Mouse (Mus musculus): Measurements from ENCODE around the gene Gkn2.
A peak's percentile ranks its signal among the peaks of the same experiment; 100 is the strongest.

Gkn2 gene

GRCm38 (mm10) chr6:87373057-87373456, at the start of gene Gkn2:
Gene Gkn2, plus strand, starts transcription at chr6:87373357.
- no peak for DNase-seq

- DNase-seq = peak; percentile 72 to 81
Observed at GRCm38 (mm10) chr6:87323381-87323780, 49.8 kb upstream of the Gkn2 start.

- DNase-seq = no peak
Observed at GRCm38 (mm10) chr6:87326932-87327331, 46.2 kb upstream of the Gkn2 start.

DNA sequence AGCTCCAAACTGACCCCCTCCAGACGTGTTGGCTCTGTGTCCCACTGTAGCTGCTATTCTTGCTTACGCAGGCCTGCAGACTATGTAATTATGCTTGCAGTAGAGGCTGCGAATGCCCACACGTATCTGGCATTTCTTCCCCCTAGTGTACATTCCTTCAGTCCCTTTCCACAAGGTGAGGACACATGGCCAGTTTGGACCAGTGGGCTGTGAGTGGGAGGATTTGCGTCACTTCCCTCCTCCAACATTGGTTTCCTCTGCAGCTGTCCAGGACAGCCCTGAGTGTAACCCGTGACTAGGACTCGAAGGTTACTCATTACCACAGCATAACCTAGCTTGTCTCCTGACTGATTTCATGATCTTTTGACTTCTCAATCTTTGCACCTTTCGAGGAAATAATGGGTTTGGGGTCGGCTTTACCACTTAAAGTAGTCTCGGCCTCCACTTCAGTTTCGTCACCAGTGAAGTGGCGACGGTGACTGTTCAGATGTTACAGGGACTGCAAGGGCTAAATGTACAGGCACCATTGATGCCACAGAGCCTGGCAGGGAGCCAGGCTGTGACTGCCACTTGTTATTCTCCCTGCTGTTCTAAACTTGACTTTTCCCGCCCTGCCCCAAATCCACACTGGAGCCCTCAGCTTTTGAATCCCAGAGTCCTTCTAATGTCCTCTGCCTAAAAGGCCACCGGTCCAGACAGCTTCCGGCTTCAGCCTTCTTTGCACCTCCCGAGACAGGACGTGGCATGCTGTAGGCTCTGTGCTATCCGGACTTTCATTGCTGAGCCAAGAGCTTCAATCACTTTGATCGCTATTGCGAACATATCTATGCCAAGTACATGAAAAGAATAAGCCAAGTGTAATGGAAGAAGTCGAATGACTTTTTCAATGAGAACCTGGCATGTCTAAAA, 44.6 kb upstream of the Gkn2 start:
- DNase-seq = peak in 1 of 2 experiments; percentile 27

DNA sequence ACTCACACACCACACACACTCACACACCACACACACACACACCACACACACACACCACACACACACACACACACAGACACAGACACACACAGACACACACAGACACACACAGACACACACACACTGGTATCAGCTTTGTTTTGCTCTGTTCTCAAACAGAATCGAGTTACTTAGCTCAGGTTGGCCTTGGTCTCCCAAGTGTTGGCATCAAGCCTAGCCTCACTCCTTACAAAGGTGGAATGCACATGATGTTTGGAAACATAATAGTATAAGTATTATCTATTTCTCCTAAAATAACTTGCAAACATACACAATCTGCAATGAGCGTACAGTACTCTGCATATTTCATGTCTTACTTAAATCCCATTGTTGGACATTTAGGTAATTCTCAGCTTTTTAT, 40.8 kb upstream of the Gkn2 start:
- no peak for DNase-seq

DNA sequence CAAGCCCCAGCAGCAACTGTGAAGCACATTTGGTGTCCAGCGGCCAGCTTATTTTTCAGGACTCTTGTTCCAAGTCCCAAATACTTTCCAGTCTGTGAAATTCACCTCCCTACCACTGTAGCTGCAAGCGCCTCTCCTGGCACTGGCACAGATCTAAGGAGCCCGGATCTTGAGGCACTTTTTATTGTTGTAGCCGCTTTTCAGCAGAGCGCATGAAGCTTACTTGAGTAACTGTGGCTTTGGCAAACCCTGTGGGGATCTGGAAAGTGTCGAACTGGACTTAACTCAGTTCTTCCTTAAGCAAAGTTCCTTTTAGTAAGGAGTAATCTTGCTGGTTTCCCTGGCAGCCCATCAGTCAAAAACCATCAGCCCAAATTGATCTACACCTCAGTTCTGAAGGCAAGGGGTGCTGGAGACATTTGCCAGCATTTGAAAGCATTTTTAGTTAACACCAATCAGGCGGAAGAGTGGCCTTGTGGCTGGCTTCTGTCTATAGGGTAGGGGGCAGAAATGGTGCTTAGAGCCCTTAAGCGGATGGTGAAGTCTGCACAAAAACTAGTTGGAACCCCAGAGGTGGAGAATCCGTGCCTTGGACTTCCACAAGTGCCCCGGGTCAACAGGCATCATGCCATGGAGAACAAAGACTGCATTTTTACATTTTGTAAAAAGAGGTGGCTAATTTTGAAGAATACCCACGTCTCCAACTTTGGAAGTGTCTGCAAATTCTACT, 38.6 kb upstream of the Gkn2 start:
- peak; percentile 47 to 60 for DNase-seq

DNA sequence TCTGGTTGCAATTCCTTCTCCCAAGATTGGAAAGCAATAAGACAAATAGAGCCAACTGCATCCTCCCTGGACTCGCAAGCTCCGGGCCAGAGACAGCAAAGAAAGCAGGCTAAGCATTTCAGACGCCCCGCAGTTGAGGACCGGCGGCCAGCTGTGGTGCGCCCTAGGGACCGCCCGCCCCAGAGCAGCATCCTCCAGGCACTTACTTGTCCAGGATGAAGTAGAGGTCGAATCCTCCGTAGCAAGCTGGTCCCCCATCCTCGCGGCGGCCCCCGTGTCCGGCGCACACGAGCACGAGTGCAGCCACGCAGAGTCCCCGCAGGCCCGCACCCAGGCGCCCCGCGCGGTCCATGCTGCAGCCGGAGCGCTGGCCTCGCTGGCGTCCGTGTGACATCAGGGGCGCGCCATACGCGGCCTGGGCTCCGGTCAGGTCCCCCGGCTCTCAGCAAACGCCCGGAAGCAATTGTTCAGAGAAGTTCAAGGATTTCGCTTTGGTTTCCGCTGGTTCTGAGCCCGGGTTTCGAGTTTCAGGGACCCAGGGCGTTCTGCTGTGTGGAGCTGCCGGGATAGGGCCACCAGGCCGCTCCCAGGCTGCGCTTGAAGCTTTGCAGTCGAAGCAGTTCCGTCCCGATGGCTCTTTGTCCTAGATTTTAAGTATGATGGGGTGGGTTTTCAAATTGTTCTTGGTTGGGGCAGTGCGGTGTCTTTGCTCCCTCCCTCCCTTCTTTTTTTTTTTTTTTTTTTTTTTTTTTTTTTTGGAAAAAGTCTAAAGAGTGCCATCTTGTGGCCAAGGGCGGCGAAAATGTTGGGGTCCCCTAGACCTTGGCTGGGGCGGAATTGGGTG, 37.8 kb upstream of the Gkn2 start, which contains the start of gene Antxr1:
Gene Antxr1, minus strand, starts transcription at position 731 of the 844 bp plus-strand sequence.
- peak; percentile 72 to 78 for DNase-seq

GRCm38 (mm10) chr6:87335935-87336295, 37.2 kb upstream of the Gkn2 start:
- no peak for DNase-seq

DNA sequence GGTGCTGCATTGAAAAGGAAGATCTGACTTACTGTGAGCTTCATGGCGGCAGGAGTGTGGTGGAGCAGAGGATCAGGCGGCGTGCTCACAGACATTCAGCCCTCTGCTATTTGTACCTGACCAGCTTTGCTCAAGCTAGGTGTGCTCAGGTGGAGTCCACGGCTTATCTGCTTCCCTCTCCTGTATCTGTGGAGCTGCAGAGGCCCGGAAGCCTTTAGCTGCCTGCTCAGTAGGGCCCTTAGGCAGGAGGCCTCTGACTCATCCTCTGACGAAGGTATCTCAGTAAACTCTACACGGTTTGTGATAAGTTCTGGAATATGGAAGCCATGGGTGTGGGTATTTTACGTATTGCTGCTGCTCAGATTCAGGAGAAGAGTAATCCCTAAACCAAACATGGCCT, 22.3 kb upstream of the Gkn2 start, which contains the start of gene Gkn1:
Gene Gkn1, minus strand, starts transcription at position 114 of the 400 bp plus-strand sequence.
- no peak for DNase-seq

DNA sequence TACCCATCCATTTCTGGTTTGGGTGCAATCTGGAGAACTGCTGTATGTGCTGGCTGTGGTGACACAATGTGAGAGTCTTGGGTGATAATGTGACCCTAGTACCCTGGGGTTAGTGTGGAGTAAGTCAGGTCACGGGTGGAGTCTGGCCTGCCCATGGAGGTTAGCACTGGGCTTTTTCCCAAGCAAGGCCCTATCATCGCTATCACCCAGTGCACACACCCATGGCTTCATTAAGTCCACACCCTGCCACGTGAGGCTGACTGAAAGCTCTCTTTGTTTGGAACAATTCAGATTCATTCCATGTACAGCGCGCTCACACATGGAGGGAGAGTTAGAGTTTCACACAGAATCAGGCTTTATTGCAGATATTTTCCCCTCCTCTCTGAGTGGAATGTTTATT, 18.7 kb upstream of the Gkn2 start:
- DNase-seq = no peak

GRCm38 (mm10) chr6:87369223-87369622, 3.9 kb upstream of the Gkn2 start:
- no peak for DNase-seq

GRCm38 (mm10) chr6:87383926-87384691, 11.0 kb downstream of the Gkn2 start:
- DNase-seq = peak; percentile 39 to 47

DNA sequence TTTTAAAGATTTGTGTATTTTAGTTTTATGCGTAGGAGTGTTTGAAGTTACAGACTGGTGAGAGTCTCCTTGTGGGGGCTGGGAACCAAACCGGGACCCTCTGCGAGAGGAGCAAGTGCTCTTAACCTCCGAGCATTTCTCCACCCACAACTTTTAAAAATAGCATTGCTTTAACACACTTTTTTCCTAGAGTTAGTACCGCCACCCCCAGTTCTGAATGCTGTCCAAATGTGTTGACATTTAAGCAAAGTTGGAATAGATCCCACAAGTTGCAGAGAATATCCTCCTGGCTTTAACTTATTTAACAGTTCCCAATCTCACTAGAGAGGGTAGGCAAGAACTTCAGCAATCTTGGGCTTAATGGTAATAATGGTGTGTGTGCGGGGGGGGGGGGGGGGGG, 11.6 kb downstream of the Gkn2 start:
- no peak for DNase-seq

- peak; percentile 81 to 83 for DNase-seq
Observed at GRCm38 (mm10) chr6:87386203-87386602, 13.0 kb downstream of the Gkn2 start.

GRCm38 (mm10) chr6:87386681-87387080, 13.5 kb downstream of the Gkn2 start:
- no peak for DNase-seq

GRCm38 (mm10) chr6:87388877-87389276, 15.7 kb downstream of the Gkn2 start, which contains the start of gene Gkn3:
Gene Gkn3, minus strand, starts transcription at chr6:87388935.
- no peak for DNase-seq

DNA sequence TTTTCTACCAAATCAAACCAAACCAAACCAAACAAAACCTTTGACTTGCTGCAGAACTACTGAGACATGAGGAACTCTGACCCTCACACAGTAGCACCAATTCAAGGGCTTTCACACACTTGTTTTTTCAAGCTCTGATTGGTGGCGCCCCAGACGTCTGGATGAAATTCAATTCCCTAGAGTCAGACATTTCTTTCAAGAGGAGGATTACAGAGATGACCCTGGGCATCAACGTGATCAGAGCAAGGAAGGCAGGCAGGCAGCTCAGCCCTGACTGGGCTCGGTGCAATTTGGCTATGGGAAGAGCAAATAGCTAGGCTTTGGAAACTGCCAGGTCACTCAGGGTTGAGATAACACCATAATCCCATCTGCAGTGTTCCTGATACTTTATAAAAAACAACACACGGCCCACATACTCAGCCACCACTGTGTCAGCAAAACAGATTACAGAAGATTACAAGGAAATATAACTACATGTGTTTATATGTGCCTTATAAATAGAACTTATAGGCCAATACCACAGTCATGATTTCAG, 16.4 kb downstream of the Gkn2 start:
- DNase-seq = no peak

GRCm38 (mm10) chr6:87393466-87394205, 20.5 kb downstream of the Gkn2 start:
- DNase-seq = no peak

DNA sequence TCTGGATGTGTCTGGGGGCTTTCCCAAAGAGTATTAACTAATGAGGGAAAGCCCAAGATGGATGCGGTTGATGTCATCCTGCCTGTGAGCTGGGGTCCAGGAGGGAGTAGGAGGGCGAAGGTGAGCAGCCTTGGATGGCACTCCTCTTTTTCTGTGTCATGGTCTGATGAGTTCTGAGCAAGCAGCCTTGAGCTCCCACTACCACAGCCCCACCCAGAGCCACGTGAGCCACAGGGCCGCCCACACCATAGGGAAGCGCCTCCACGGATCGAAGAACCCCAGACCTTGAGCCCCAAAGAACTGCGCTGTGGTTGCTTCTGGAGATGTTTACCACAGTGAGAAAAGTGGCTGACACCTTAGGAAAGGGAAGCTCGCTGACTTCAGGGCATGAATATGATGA, 21.6 kb downstream of the Gkn2 start:
- DNase-seq = no peak

DNA sequence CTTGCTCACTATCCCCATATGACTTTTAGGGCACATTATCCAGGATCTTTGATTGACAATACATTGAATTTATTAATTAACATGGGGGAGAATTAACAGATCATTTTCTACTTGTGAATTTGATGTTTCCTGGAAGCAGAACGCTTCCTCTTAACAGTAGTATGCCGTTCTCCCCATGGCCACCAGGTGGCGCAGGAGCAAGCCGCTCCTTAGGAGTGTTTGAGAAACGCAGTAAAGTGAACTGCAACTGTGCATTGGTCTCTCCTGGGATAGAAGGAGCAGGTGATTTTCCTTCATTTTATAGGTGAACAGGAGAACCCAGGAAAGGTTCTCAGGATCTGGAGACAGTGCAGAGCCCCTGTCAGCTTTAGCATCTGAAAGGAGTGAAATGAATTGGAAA, 26.0 kb downstream of the Gkn2 start:
- DNase-seq = peak; percentile 88 to 92
